Mouse (Mus musculus) E14TG2a.4 (cell line): ENCODE measurements at regions not wholly inside any gene's neighbourhood (a gene's known extent, or its start where the extent isn't known, plus 50 kb on each side); places are given as distances from the start of the nearest gene placed in this dataset.

ENCODE experiments used
- H3K27me3 ChIP-seq: 2 replicates; pipeline ENCODE4 v1.6.1; 2014; ENCODE audit warnings: low read length, control low read depth; ENCODE audit not compliant: insufficient read depth
- H3K36me3 ChIP-seq: 2 replicates; pipeline ENCODE4 v1.6.1; 2014; ENCODE audit warnings: low read length, control low read depth; ENCODE audit not compliant: insufficient read depth
- H3K4me1 ChIP-seq: replicated peaks from 2 replicates; pipeline ENCODE4 v1.6.1; 2014; ENCODE audit warnings: low read depth, low read length, control low read depth
- H3K4me3 ChIP-seq: replicated peaks from 2 replicates; pipeline ENCODE4 v1.5.1; 2014; ENCODE audit warnings: mild to moderate bottlenecking, low read length
- H3K9me3 ChIP-seq: 2 replicates; pipeline ENCODE4 v1.6.1; 2014; ENCODE audit warnings: low read length, control low read depth
- CTCF ChIP-seq: conservative IDR thresholded peaks from 2 replicates; pipeline ENCODE4 v1.5.1; 2014; ENCODE audit warnings: low read length
- NANOG ChIP-seq: IDR thresholded peaks from 2 replicates; pipeline ENCODE4 v1.6.1; 2014; ENCODE audit warnings: borderline replicate concordance, low read length, mixed read lengths
- POU5F1 ChIP-seq: IDR thresholded peaks from 2 replicates; pipeline ENCODE4 v1.6.1; 2014; ENCODE audit warnings: low read length, borderline replicate concordance

- Histone ChIP-seq H3K4me3 (no peak overlapping the region), H3K4me1 (no peaks in the 10 kb centered on the region)
Measured at GRCm38 (mm10) chr14:104966046-104966445, 211.1 kb downstream of the Rbm26 start.

GRCm38 (mm10) chr14:104943450-104943849, 233.7 kb downstream of the Rbm26 start:
- Histone ChIP-seq H3K9me3 (no peaks in the 10 kb centered on the region), H3K27me3 (no peaks in the 10 kb centered on the region), H3K4me3 (no peak overlapping the region), H3K36me3 (no peaks in the 10 kb centered on the region), H3K4me1 (peaks cover 4% of the 10 kb centered on the region; the same call in 1 of the 2 replicates)
- TF ChIP-seq NANOG (no peak), CTCF (no peak), POU5F1 (no peak)

More at GRCm38 (mm10) chr14:104966046-104966445, 211.1 kb downstream of the Rbm26 start:
- TF ChIP-seq POU5F1 (no peak), CTCF (no peak), NANOG (no peak)
- Histone ChIP-seq H3K9me3 (peaks cover 20% of the 10 kb centered on the region), H3K27me3 (no peaks in the 10 kb centered on the region), H3K36me3 (no peaks in the 10 kb centered on the region)

GRCm38 (mm10) chr14:104939961-104940360, 237.2 kb downstream of the Rbm26 start:
- H3K4me3 ChIP-seq: no peak overlapping the region
- no peaks in the 10 kb centered on the region for H3K27me3 ChIP-seq
- peaks cover 11% of the 10 kb centered on the region; the same call in 1 of the 2 replicates for H3K4me1 ChIP-seq
- TF ChIP-seq NANOG: no peak
- TF ChIP-seq POU5F1: no peak
- no peak for TF ChIP-seq CTCF
- H3K36me3 ChIP-seq: no peaks in the 10 kb centered on the region
- no peaks in the 10 kb centered on the region for H3K9me3 ChIP-seq

- no peak overlapping the region for H3K4me3 ChIP-seq
- no peaks in the 10 kb centered on the region for H3K9me3 ChIP-seq
- no peak for TF ChIP-seq POU5F1
- TF ChIP-seq NANOG: no peak
- TF ChIP-seq CTCF: no peak
- peaks cover 11% of the 10 kb centered on the region; the same call in 1 of the 2 replicates for H3K4me1 ChIP-seq
- no peaks in the 10 kb centered on the region for H3K27me3 ChIP-seq
- no peaks in the 10 kb centered on the region for H3K36me3 ChIP-seq
Measured at GRCm38 (mm10) chr14:104937083-104937864, 239.9 kb downstream of the Rbm26 start.

- TF ChIP-seq NANOG (no peak), CTCF (peak; percentile 25), POU5F1 (no peak)
- Histone ChIP-seq H3K27me3 (no peaks in the 10 kb centered on the region), H3K9me3 (no peaks in the 10 kb centered on the region), H3K4me1 (peaks cover 11% of the 10 kb centered on the region; the same call in 1 of the 2 replicates), H3K4me3 (no peak overlapping the region), H3K36me3 (no peaks in the 10 kb centered on the region)
Measured at GRCm38 (mm10) chr14:104935956-104936355, 241.2 kb downstream of the Rbm26 start.

- Histone ChIP-seq H3K36me3 (no peaks in the 10 kb centered on the region), H3K4me1 (no peaks in the 10 kb centered on the region), H3K4me3 (no peak overlapping the region), H3K9me3 (no peaks in the 10 kb centered on the region), H3K27me3 (no peaks in the 10 kb centered on the region)
- peak; percentile 64 for TF ChIP-seq CTCF
- no peak for TF ChIP-seq NANOG
- TF ChIP-seq POU5F1: no peak
Measured at GRCm38 (mm10) chr14:104905706-104906105, 271.4 kb downstream of the Rbm26 start.

DNA sequence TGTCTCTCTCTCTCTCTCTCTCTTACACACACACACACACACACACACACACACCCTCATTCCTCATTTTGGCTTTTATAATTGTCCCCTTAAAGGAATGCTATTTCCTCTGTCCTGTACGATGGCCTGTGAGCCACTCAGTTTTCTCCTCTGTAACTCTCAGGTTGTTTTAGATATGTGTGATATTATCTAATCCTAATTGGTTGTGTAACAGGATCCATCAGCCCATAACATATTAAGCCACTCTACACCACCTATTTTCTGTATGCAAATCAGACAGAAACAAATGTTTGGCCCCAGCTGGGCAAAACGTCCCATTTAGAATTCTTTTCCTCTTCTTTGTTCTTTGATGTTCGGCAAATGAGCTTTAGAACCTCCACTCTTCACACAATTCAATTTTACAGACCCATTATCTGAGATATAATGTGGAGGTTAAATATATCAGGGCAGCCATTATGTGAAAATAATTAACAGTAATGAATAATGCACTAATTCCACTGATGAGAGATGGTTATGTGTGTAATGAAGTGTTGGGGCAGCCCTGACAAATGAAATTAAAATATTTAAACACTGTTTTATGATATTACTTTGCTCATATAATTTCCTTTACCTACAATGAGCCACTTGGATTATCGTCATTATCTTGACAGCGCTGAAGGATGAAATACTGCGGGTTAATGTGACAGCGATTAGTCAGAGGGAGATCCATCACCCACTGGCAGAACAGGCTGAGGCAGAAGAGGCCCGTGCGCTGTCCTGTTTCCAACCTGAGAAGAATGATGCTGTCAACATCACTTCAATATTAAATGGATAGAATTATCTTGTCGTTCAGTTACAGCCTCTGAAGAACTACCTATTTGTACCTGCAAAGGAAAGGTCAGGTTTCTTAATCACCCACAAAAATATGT, 274.8 kb downstream of the Rbm26 start:
- H3K9me3 ChIP-seq: no peaks in the 10 kb centered on the region
- no peak for TF ChIP-seq POU5F1
- no peak for TF ChIP-seq NANOG
- no peak for TF ChIP-seq CTCF

GRCm38 (mm10) chr14:104901072-104901471, 276.1 kb downstream of the Rbm26 start:
- Histone ChIP-seq H3K4me3 (no peak overlapping the region), H3K36me3 (no peaks in the 10 kb centered on the region)
- TF ChIP-seq POU5F1 (no peak), NANOG (no peak), CTCF (no peak)

More for the DNA sequence above, 274.8 kb downstream of the Rbm26 start:
- Histone ChIP-seq H3K27me3 (no peaks in the 10 kb centered on the region), H3K4me1 (no peaks in the 10 kb centered on the region), H3K4me3 (no peak overlapping the region), H3K36me3 (no peaks in the 10 kb centered on the region)

More at GRCm38 (mm10) chr14:104901072-104901471, 276.1 kb downstream of the Rbm26 start:
- Histone ChIP-seq H3K27me3 (no peaks in the 10 kb centered on the region), H3K9me3 (no peaks in the 10 kb centered on the region), H3K4me1 (no peaks in the 10 kb centered on the region)
